Mouse (Mus musculus) bone marrow macrophage, adult 2 months (primary cell): ENCODE measurements around the gene Prcp.

ENCODE experiments used
- CTCF ChIP-seq: IDR thresholded peaks from 2 replicates; pipeline ENCODE4 v1.5.1; 2012; ENCODE audit warnings: low read depth, mild to moderate bottlenecking, low read length, moderate library complexity
- POLR2A ChIP-seq: IDR thresholded peaks from 2 replicates; pipeline ENCODE4 v1.6.1; 2012; ENCODE audit warnings: mild to moderate bottlenecking, low read depth, low read length, borderline replicate concordance

DNA sequence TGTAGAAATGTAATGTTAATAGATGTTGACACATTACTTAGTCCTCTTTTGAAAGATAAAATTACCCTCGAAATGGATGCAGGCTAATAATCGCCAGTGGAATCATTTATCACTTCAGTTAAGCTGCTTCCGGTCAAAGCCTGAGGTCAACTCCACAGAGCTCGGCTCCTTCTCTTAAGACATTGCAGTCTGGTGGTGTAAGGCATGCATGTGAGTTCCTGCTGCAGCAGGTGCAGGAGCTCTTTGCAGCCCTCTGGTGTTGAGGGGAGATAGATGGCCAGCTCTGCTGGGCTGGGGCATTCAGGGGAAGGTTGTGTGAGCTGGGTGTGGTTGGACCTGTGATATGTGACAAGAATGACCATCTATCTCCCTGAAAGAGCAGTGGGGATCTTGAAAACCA is 104.0 kb downstream of the Prcp start:
- no peak for TF ChIP-seq POLR2A
- TF ChIP-seq CTCF: no peak
